Mouse (Mus musculus): ENCODE data around the gene Eif3g.
A peak's percentile ranks its signal among the peaks of the same experiment; 100 is the strongest.

Gene Eif3g

DNA sequence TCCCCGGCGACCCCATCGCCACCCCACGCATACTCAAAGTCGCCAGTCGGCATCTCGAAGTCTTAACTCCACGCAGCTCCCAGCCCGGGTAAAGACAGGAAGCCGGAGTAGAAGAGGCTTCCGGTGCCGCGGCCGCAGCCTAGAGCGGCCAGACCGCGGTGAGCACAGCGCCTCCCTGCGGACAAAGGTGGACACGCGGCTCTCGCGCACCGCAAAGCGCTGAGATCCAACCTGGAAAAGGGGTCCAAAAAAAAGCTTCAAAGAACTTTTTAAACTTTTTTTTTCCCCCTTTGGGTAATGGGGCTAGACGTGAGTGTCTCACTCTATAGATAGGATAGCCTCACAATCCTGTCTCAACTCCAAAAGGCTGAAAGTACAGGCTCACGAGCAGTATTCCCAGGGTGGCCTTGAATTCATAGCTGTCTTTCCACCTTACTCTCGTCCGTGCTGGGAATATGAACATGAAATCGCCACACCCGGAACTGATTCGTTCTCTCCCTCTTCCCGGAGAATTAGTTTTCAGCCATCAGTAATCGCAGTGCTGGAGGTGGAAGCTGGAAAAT is at the start of gene Eif3g:
Eif3g (minus strand) TSS at position 113 of the 563 bp plus-strand sequence.
- peak; percentile 91 for DNase-seq (ENCODE audit: low read depth, low spot score)

DNA sequence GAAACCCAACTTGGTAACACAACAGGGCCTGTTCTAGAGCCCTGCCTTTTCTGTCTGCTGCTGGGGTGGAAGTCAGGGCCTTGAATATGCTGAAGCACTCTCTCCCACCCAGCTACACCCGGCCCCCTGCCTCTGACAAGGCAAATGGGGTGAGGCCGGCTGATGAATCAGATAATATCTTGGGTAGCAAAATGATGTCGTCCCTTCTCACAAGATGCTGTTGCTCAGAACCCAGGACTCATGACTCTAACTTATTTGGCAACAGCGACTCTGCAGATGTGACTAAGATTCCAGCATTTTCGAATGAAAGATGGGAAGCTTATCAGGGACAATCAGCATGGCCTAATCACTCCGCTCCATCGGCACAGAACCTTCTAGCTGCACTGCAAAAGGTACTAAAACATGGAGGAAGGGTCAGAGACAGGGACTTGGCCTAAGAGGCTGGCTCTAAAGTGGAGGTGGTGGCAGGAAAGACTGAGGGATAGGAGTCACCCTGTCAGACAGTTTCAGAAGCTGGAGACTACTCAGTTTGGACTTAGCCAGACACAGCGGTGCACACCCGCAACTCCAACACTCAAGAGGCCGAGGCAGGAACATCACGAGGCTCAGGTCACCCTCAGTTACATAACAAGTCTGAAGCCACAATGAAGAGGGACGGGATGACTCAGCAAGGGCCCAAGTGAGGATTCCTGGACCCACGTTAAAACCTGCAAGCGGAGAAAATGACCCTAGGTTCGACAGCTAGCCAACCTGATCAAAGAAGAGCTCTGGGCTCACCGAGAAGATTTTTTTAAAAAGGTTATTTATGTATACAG is 47.9 kb upstream of the Eif3g start:
- no peak for DNase-seq (ENCODE audit: low read depth, low spot score)

DNA sequence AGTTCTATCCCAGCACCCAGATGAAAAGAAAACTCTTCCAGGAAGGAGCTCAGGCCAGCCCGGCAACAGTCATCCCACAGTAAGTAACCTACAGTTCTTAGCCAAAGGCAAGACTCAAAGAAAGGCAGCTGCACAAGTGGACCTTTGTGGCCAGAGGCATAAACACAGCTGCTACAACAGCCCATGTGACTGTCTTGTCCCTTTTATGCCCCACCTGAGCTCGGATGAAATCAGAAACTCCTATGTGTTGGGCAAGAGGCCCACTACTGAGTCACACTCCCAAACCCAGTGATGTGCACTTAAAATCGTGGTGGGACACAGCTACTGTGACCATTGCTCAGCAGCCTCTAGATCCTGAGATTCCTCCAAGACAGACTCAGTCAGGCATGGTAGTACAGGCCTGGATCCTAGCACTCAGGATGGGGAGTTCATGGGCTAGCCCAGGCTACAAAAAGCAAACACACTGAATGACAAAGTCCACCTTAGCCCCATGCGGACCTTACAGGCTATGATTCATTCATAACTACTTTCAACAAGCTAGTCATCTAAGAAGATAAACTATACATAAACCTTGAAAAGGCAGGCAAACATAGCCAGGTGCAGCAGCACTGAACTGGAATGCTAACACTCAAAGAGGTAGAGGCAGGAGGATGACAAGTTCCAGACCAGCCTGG is 46.4 kb upstream of the Eif3g start:
- no peak for DNase-seq (ENCODE audit: low read depth, low spot score)

DNA sequence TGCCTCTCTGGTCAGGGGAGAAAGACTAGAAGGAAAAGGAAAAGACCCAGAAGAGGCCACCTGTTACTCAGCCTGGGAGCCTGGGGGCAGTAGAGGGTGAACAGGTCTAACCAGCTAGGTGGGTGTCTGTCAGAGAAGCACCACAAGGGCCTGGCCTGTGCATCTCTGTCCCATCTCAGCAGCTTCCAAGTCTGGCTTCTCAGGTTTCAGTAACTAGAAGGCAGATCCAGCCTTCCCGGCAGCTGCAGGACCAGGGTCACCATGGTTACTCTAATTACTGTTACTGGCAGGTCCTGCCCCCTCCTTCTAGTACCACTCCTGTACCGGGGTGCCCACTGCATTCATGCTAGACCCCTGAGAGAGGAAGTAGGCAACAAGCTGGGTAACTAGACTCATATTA is 45.5 kb upstream of the Eif3g start:
- no peak for DNase-seq (ENCODE audit: low read depth, low spot score)

DNA sequence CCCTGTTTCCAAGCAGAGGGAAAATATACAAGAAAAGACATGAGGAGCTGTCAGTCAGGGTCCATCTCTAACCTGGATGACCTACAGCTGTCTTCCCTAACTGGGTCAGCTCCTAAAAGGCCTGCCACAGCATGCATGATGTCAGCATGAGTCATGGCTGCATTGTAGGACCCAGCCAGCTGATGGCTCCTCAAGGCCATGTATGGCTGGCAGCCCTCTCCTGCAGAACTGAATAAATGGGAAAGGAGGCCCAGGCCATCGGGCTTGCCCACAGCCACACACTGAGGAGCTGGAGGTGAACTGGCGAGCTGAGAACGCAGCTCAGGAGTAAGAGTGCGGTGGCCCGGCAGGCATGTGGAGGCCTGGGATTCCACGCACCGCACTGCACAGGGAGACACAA is 45.0 kb upstream of the Eif3g start:
- DNase-seq (ENCODE audit: low read depth, low spot score), result no peak

DNA sequence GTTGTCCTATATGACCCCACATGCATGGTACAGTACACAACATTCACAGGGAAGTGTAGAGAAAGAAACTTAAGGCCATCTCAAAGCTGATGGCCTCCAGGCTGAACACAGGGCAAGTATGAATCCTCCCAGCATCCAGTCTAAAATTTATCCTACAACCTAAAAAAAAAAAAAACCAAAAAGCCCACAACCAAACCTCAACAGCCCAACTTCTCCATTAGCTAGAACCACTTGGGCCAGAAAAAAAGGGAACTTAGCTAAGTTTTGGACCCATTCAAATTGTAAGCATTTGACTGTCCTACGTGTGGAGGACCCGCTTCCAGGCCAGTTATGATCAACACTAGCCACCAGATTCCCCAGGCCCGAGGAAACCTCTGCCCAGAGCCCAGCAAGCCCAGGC is 24.8 kb upstream of the Eif3g start:
- DNase-seq (ENCODE audit: low read depth, low spot score), result no peak

DNA sequence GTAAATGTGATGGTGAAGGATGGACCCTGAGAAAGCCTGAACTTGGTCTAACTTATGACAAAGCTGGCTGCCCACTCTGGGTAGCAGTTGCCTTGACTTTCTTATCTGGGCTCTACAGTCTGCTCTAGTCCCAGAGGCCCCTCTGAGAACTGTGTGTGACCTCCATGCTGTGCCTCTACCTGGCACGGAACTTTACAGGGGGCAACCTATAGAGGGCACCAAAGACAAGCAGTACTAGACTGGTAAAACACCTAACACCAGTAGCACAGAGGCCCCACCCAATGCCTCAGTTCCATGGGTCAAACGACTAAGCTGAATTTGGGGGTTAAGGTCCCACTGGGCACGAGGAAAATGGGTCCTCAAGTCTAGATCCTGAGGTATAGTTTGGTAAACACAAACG is 17.7 kb upstream of the Eif3g start:
- DNase-seq (ENCODE audit: low read depth, low spot score), result peak; percentile 63

DNA sequence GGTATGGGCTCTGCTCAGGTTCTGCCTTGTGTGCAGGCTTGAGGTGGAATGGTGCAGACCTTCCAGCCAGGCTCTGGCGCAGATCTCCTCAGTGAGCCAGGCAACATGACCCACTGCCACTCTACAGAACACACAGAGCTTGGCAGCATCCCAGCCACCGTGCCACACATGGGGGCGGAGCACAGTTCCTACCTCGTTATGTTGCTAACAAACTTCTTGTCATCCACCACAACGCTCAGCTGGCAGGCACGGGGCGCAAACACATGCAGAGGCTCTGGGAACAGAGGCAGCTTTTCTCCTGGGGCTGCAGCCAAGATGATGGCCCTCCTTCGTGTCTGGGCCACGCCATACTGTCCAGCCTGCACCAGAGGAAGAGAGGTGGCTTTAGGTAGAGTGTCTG is 11.5 kb upstream of the Eif3g start:
- DNase-seq (ENCODE audit: low read depth, low spot score), result no peak

DNA sequence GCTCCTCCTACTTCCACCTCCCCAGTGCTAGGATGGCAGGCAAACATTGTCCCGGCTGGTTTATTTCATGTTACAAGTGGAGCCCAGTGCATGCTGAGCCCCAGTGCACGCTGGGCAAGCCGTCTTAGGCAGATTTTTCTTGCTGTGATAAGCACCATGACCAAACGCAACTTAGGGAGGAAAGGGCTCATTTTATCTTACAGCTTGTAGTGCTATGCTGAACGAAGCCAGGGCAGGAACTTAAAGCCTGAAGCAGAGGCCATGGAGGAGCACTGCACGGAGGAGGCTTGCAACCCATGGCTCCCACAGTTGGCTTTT is 3.7 kb upstream of the Eif3g start:
- no peak for DNase-seq (ENCODE audit: low read depth, low spot score)

DNA sequence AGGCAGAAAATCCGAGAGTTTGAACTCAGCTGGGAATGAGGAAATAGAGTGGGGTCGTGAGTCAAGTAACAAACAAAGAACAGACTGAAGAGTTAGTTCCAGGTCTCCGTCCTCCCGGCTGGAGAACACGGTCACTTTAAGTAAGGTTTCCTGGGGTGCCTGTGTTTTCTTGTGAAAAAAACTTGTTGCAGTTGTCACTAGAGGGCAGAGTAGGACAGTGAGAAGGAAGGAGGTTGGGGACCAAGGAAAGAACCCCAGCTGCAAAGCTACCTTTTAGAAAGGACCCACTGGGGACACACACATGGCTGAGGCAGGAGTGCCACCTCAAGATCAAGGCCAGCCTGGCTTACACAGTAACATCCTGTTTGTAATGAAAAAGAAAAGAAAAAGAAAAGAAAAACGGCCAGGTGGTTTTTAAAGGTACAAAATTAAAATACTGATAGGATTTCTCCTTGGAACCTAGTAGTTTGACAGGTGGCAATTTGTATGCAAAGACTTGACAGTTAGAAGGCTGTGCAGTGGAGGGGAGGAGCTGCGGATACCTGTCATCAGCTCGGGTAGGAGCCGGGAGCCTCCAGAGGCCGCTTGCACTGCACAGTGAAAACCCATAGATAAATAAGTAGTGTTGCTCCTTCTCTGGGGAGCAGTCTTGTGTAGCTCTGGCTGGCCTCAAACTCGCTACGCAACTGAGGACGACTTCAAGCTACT is 3.2 kb upstream of the Eif3g start:
- peak; percentile 76 for DNase-seq (ENCODE audit: low read depth, low spot score)

DNA sequence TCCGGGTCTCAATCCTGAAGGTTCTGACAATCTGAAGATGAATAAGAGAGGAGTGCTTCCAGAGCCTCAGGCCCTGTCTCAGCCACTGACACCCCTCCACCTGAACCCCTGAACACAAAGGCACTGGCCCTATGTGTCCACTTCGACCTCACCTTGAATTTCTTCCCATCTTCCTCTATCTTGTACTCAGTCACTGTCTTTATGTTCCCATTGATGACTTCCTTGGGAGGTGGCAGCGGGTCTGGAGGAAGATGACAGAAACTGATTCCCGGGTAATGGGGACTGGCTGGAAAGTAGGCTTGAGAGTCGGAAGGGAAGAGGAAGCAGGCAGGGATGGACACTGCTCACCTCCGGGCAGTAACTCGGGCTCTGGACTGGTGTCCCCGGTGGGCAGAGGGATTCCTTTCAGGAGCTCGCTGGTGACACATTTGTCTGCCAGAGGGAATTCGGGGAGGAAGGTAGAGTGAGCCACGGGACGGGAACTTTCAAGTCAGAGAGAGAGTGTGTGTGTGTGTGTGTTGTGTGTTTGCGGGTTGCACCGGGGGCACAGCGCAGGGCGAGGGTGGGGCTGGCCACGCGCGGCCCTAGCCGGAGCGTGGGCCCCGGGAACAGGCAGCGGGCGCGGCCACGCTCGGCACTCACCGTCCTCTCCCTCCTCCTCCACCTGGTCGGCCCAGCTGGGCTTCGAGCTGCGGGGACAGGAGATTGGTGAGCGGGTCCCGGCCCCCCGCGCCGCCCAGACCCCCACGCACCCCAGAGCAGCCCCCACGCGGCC is 500 bp downstream of the Eif3g start:
- no peak for DNase-seq (ENCODE audit: low read depth, low spot score)

DNA sequence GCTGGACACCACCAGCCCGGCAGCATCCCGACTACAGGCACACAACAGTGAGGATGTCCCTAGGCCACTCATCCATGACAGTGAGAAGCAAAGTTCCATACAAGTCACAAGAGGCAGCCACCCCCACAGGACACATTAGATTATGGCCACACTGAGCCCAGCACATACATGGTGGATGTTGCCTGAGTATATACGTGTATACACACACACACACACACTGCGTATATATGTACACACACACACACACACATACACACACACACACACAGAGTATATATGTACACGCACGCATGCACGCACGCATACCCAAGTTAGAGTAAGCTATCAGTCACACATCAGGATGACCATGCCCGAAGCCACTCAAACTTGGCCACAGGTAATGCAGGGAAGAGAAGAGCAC is 3.0 kb downstream of the Eif3g start:
- no peak for DNase-seq (ENCODE audit: low read depth, low spot score)

DNA sequence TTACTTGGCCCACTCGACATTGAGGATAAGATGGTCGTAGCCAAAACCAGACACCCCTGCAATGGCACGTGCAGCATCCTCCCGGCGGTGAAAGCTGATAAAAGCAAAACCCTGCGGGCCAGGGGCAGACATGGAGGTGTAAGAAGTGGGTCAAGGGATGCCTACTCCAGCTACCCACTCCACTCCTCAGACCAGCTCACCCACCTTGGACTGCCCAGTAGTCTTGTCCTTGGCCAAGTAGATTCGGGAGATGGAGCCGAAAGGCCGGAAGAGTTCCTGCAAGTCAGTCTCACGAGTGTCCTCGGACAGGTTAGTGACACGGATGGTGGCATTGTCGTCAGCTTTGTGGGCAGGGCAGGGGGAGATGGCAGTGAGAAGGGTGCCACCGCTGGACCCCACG is 3.8 kb downstream of the Eif3g start:
- DNase-seq (ENCODE audit: low read depth, low spot score), result no peak

DNA sequence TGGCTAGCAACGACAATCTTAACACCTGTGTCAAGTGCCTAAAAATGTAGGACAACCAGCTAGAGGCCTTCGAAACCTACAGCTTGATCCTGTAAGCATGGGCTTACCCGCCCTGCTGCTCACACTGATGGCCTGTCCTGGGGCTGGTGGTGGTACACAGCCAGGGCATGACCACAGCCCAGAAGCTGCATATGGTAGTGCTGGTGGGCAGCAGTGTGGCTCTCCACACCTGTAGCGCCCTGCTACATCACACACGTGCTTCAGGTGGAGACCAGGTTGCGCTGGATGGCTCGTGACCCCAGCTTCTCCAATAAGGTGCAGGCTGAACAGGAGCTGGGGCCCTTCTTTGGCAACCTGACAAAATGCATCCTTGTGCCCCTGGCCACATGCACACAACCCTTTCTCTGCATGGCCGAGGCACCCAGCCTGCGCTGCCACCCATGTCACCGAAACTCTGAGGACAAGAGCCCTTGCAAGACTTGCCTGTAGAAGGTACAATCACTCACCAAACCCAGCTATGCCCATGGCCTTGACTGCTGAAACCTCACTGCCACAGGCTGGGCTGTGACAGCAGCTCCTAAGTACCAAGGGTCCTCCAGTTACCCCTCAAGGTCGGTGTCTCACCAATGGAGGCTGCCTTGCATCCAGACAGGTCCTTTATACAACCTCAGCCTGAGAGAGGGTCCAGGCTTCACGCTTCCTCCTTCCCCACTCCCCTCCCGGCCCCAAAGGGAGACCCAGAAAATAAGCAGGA is 4.7 kb downstream of the Eif3g start:
- DNase-seq (ENCODE audit: low read depth, low spot score), result no peak

DNA sequence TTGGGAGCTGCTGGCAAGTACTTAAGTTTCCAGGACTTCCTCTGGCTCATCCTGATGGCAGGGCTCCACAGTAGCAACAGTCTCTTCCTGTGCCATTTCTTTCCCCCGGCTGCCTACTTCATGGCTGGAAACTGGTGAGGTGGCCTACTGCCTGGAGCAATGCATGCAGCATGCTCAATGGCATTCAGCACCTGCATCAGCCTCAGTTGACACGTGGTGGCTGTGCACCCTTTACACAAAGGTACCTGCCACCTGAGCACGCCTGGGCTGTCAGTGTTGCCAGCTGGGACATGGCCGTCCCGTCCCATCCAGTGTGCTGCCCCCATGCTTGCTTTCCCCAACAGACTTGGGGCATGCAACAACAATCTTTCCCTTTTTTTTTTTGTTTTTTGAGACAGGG is 5.4 kb downstream of the Eif3g start:
- DNase-seq (ENCODE audit: low read depth, low spot score), result no peak

DNA sequence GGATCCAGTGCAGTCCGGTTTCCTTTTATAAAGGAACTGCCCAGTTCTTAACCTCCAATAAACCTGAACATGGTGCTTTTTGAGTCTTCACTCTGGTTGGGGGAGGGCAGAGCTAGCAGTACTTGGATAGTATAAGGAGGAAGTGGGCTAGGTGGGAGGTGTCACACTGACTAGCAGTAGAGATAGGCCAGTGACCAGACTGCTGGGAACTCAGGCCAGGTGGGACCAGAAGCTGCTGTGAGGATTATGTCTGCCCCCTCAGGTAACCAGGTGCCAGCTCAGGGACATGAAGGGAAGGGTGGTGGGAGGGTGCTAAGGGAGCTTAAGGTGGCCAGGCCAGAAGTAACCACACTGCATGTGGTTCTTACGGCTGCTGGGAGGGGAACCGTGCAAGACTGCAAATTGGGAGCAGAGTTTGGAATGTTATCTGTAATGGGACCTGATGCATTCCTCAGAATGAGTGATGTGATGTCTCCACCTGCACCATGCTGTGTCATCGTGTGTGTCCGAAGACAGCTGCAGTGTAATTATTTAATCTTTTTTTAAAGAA is 6.2 kb downstream of the Eif3g start:
- no peak for DNase-seq (ENCODE audit: low read depth, low spot score)

DNA sequence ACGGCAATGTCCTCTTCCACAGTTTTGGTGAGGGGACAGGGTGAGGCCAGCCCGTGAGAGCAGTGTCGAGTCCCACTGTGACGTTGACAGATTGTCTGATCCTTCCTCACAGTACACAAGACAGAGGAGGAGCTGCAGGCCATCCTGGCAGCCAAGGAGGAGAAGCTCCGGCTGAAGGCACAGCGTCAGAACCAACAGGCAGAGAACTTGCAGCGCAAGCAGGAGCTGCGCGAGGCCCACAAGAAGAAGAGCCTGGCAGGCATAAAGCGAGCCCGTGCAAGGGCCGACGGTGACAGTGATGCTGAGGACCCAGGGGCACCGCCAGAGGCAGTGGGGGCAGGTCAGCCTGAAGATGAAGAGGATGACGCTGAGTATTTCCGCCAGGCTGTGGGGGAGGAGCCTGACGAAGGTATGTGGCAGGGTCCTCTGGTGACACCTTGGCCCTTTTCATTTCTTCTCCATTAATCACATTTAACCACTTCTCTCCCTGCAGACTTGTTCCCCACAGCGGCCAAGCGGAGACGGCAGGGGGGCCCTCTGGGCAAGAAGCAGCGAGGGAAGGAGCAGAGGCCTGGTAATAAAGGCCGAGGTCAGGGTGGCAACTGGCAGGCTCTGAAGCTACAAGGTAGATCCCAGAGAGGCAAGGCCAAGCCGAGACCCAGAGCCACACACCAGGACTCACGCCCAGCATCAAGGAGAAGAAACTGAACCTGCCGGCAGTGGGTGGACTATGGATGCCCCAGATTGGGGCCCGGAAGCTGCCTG is 6.9 kb downstream of the Eif3g start:
- no peak for DNase-seq (ENCODE audit: low read depth, low spot score)

DNA sequence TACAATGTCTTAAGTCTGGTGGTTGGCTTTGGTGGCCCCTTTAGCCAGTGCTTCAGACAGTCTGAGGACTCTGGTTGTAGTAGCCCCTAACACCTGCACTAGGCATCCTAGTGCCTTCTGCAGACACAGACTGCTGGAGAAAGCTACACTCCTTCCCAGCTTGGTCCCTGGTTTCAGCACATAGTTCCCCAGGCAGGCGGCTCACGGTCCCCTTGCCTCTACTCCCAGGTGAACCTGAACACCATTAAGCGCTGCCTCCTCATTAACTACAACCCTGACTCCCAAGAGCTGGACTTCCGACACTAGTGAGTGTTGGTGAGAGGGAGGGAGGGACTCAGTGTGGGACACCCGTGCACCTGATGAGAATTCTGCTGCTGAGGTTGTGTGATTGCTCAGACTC is 8.0 kb downstream of the Eif3g start:
- no peak for DNase-seq (ENCODE audit: low read depth, low spot score)

DNA sequence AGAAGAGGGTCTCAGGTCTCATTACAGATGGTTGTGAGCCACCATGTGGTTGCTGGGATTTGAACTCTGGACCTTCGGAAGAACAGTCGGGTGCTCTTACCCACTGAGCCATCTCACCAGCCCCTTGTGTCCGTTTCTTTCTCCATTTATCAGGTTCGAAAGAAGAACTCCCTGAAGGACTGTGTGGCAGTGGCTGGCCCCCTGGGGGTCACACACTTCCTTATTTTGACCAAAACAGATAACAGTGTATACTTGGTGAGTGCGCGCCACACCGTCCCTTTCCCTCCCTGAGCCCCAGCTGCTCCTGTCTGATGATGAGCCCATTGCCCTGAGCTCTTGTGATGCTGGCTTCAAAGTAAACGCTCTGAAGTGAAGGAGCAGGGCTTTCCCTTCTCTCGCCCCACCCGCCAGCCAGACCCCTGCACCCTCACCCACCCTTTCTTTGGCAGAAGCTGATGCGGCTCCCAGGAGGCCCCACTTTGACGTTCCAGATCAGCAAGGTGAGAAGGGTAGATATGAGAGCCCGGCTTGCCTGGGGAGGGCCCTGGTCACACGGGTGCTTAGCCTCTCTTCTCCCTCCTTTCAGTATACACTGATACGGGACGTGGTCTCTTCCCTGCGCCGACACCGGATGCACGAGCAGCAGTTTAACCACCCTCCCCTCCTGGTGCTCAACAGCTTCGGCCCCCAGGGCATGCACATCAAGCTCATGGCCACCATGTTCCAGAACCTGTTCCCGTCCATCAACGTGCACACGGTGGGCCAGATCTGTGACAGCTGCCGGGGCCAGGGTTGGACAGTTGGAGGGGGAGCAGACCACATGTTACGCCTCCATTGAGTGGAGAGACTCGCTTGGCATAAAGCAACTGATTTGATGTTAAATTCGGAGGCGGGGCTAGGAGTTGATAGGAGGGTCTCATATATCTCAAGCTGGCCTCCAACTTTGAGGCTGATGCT is 9.0 kb downstream of the Eif3g start:
- DNase-seq (ENCODE audit: low read depth, low spot score), result no peak
